Mouse (Mus musculus): Measurements from ENCODE around the gene Adamtsl3. TPM values are rescaled to one million over a fixed set of nuclear protein-coding genes. Genes with fewer than 3 reads are reported as not detected.

Gene Adamtsl3
- total and polyA plus RNA-seq, 2 experiments from 2014 or later, result 1.2 to 4.2 TPM

DNA sequence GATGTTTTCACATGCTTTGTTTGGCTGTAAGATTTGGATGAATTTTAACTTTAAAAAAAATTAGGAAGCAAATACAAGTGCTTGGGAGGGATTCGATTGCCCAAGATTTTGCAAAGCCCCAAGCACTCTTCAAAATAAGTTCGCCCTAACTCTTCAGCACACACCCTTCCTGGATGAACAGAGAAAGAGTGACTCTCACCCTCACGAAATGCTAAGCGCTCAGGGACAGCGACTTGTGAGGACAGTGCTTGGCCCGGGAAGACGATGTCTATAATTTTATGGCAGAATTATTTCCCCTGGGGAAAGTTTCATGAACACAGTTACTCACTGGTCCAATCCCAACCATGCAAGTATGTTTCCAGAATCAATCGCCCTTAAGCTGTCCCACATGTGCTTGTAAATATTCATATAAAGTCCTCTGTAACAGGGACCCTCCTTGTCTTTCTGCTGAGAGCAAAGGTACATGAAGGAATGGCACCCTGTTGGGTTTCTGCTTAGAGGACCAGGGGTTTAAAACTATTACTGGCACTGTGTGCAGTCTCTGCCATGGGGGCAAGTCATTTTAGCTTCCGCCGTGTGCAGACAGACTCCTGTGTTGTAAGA lies 127.5 kb downstream of the Adamtsl3 start:
- no peak for ATAC-seq (ENCODE audit: low FRiP score)
- H3K4me3 ChIP-seq (ENCODE audit: low read depth, low read length), result no peak overlapping the region
- no peak overlapping the region for H3K27ac ChIP-seq (ENCODE audit: low read depth, low read length)
- H3K9ac ChIP-seq (replicated peaks; ENCODE audit: low read length, poor library complexity, severe bottlenecking), result no peak overlapping the region
- 84% methylated on average over 10 of the region's 10 CpGs for WGBS
- TF ChIP-seq CTCF (IDR thresholded peaks at IDR 0.05), result no peak
- H3K9me3 ChIP-seq (ENCODE audit: low read length), result no peaks in the 10 kb centered on the region
- no peak overlapping the region for H3K4me2 ChIP-seq (ENCODE audit: low read depth, low read length, poor library complexity, severe bottlenecking)
- H3K4me1 ChIP-seq (ENCODE audit: insufficient read depth, low read length), result no peaks in the 10 kb centered on the region
- no peaks in the 10 kb centered on the region for H3K36me3 ChIP-seq (ENCODE audit: insufficient read depth, low read length)
- no peak for DNase-seq (ENCODE audit: low spot score)
- H3K27me3 ChIP-seq (ENCODE audit: insufficient read depth, low read length), result no peaks in the 10 kb centered on the region

DNA sequence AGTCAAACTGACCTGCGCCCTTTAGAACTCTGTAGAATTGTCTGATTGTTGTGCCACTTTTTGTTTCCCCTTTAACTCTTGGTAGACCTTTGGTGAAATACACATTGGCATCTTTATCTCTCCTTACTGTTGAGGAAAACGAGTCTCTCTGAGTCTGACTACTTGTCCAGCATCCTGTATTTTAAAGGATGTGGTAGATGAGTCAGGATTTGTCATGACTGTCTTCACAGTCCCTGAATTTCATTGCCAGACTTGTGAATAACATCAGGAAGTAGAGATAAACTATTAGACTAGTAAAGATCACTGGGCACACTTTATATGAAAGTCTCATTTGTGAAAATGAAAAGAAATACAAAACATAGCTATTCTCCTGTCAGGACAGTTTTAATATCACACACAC lies 128.9 kb downstream of the Adamtsl3 start:
- Histone ChIP-seq H3K36me3 (ENCODE audit: insufficient read depth, low read length) (no peaks in the 10 kb centered on the region), H3K4me1 (ENCODE audit: insufficient read depth, low read length) (no peaks in the 10 kb centered on the region), H3K9me3 (ENCODE audit: low read length) (no peaks in the 10 kb centered on the region), H3K9ac (replicated peaks; ENCODE audit: low read length, poor library complexity, severe bottlenecking) (no peak overlapping the region), H3K4me3 (ENCODE audit: low read depth, low read length) (no peak overlapping the region), H3K4me2 (ENCODE audit: low read depth, low read length, poor library complexity, severe bottlenecking) (no peak overlapping the region), H3K27ac (ENCODE audit: low read depth, low read length) (no peak overlapping the region), H3K27me3 (ENCODE audit: insufficient read depth, low read length) (no peaks in the 10 kb centered on the region)
- WGBS, result 80% methylated on average over 2 of the region's 2 CpGs
- no peak for TF ChIP-seq CTCF (IDR thresholded peaks at IDR 0.05)
- no peak for DNase-seq (ENCODE audit: low spot score)
- ATAC-seq (ENCODE audit: low FRiP score), result no peak

DNA sequence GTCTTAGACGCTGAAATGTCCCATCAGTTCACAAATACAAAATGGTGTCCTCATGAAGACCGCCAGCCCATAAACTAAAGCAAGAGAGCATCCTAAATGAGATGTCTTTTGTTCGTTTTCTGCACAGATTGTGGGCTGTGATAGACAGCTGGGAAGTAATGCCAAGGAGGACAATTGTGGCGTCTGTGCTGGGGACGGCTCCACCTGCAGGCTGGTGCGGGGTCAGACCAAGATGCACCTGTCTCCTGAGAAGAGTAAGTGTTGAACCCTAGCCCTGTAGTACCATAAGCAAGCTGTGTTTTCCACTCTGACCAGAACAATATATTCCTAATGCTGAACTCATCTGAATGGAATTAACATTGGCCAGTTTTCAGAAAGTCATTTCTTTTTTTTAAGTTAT lies 129.9 kb downstream of the Adamtsl3 start:
- no peaks in the 10 kb centered on the region for H3K4me1 ChIP-seq (ENCODE audit: insufficient read depth, low read length)
- no peak overlapping the region for H3K9ac ChIP-seq (replicated peaks; ENCODE audit: low read length, poor library complexity, severe bottlenecking)
- H3K27me3 ChIP-seq (ENCODE audit: insufficient read depth, low read length), result no peaks in the 10 kb centered on the region
- no peaks in the 10 kb centered on the region for H3K9me3 ChIP-seq (ENCODE audit: low read length)
- no peak overlapping the region for H3K4me2 ChIP-seq (ENCODE audit: low read depth, low read length, poor library complexity, severe bottlenecking)
- no peak overlapping the region for H3K4me3 ChIP-seq (ENCODE audit: low read depth, low read length)
- no peak for DNase-seq (ENCODE audit: low spot score)
- H3K27ac ChIP-seq (ENCODE audit: low read depth, low read length), result no peak overlapping the region
- no peaks in the 10 kb centered on the region for H3K36me3 ChIP-seq (ENCODE audit: insufficient read depth, low read length)
- TF ChIP-seq CTCF (IDR thresholded peaks at IDR 0.05), result no peak
- WGBS, result 68% methylated on average over 6 of the region's 6 CpGs
- no peak for ATAC-seq (ENCODE audit: low FRiP score)

DNA sequence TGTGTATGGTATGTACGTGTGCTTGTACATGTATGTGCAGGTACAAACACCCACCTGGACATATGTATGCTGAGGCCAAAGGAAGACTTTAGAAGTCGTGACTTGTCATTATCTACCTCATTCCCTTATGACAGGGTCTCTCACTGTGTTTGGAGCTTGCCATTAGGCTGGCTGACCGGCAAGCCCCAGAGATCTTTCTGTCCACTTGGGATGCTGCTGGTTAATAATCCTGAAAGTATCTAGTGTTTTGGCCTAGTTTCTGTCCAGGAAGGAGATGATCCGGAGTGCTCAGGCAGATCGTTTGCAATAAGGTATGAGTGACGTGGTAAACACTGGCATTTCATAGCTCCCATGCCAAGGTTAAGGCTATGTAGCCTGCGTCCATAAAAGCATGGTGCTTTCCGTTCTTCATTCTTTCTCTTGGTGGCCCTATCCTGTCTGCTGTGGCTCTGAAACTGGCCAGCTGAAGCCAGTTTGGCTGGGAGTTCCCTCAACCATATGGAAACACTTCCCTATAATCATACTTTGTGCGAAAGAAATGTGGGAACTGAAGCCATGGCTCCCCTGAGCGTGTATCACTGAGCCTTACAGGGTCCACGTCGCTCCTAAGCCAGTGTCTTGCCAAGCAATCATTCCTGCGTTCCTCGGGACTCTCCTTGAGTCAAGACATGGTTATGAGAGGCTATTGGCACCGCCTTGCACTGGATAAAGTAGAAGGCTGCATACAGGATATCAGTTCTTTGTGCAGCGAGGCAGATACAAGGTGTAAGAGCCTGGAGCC lies 141.1 kb downstream of the Adamtsl3 start:
- Histone ChIP-seq H3K27ac (ENCODE audit: low read depth, low read length) (no peak overlapping the region), H3K27me3 (ENCODE audit: insufficient read depth, low read length) (no peaks in the 10 kb centered on the region), H3K9ac (replicated peaks; ENCODE audit: low read length, poor library complexity, severe bottlenecking) (no peak overlapping the region), H3K4me1 (ENCODE audit: insufficient read depth, low read length) (no peaks in the 10 kb centered on the region), H3K9me3 (ENCODE audit: low read length) (no peaks in the 10 kb centered on the region), H3K4me2 (ENCODE audit: low read depth, low read length, poor library complexity, severe bottlenecking) (no peak overlapping the region), H3K36me3 (ENCODE audit: insufficient read depth, low read length) (no peaks in the 10 kb centered on the region), H3K4me3 (ENCODE audit: low read depth, low read length) (no peak overlapping the region)
- DNase-seq (ENCODE audit: low spot score) (no peak), ATAC-seq (ENCODE audit: low FRiP score) (no peak)
- no peak for TF ChIP-seq CTCF (IDR thresholded peaks at IDR 0.05)
- WGBS, result 90% methylated on average over 16 of the region's 16 CpGs

DNA sequence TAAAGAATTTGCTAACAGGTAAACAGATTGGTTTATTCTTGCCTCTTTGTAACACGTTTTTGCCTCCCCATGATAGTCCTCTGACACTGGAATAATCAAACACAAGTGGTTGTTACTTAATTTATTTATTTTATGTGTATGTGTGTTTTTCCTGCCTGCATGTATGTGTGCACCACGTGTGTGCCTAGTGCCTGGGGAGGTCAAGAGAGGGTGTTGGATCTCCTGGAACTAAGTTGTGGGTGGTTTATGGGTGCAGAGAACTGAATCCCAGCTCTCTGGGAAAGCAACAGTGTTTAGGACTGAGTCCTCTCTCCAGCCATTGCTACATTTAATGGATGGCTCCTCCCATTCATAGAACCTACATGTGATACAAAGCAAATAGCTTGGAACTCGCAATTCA lies 143.0 kb downstream of the Adamtsl3 start:
- no peak for TF ChIP-seq CTCF (IDR thresholded peaks at IDR 0.05)
- no peak for ATAC-seq (ENCODE audit: low FRiP score)
- WGBS, result 77% methylated on average over 3 of the region's 3 CpGs

More for the DNA sequence above, 143.0 kb downstream of the Adamtsl3 start:
- Histone ChIP-seq H3K27ac (ENCODE audit: low read depth, low read length) (no peak overlapping the region), H3K9me3 (ENCODE audit: low read length) (no peaks in the 10 kb centered on the region), H3K4me1 (ENCODE audit: insufficient read depth, low read length) (no peaks in the 10 kb centered on the region), H3K4me2 (ENCODE audit: low read depth, low read length, poor library complexity, severe bottlenecking) (no peak overlapping the region), H3K27me3 (ENCODE audit: insufficient read depth, low read length) (no peaks in the 10 kb centered on the region), H3K9ac (replicated peaks; ENCODE audit: low read length, poor library complexity, severe bottlenecking) (no peak overlapping the region), H3K36me3 (ENCODE audit: insufficient read depth, low read length) (no peaks in the 10 kb centered on the region), H3K4me3 (ENCODE audit: low read depth, low read length) (no peak overlapping the region)
- no peak for DNase-seq (ENCODE audit: low spot score)
